Mouse (Mus musculus) 3134 (cell line): ENCODE measurements around the gene Mettl3.
"Not testable (repeated sequence)": the region's sequence is repeated elsewhere in the genome, so short reads cannot be mapped to it uniquely, and the experiment has no call there.

Experiments used
- DNase-seq: peaks from one replicate; pipeline ENCODE4 v3.0.0-alpha.2; 2011; ENCODE audit warnings: low spot score; ENCODE audit not compliant: insufficient read length; ENCODE audit errors: extremely low read depth

Gene Mettl3

GRCm38 (mm10) chr14:52304644-52305271 lies at the start of gene Mettl3:
TSS of gene Mettl3 (minus strand) at chr14:52305128.
- DNase-seq, result peak; percentile 93

DNA sequence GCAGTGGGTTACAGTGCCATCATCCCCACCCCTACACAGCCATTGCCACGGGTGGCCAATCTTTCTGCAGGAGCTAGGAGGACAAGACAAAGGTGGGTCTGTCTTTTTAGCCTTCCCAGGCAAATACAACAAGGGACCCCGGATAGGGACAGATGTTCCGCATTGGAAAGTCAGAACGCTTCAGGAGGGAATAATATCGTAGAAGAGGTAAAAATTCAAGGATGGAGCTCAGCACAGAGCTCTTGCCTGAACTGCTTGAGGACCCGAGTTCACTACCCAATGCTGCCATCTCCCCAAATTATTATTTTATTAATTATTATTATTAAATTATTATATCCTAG lies 34.6 kb upstream of the Mettl3 start:
- no peak for DNase-seq

DNA sequence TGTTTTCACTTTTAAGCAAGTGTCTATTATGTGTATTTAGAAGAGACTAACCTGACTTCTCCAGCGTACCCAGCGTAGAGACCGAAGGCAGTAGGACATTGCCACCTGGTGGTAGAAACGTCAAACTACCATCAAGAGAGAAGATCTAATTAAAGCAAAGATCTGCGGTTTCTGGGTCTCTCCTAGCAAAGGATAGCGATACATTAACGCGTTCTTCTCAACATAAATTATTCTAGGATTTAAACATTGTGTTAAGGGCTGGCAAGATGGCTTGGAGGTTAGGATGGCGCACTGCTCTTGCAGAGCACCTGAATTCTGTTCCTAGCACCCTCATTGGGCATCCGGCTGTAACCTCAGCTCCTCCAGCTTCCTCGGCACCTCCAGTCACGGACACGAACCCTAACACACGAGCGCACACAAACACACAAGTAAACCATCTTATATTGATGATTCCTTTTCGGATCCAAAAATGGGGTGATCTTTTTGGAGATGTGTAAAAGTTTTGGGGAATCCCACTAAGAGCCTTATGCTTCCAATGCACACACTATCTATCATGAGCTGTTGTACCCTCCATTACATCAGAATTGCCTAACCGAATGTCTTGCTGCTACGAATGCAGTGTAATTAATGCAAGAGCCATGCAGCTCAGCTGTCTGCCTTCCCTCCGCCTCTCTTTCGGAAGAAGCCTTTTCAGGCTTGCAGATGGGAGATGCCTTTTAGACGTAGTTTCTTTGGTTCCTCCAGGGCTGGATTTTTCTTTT lies 34.0 kb upstream of the Mettl3 start:
- peak; percentile 16 for DNase-seq

DNA sequence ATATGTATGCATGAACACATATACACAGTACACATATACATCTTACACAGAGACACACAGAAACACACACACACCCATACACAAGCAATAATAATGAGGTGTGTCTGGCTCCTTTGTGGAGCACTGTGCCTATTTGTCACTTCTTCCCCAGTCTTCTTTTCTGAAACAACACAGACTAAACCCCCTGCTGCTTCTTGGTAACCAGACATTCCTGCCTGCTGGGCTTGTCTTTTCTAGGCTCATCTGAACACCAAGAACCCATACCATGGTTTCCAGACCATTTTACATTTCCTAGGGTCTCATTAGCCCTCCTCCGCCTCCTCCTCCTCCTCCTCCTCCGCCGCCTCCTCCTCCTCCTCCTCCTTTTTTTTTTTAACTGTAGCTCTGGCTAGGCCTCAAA lies 27.2 kb upstream of the Mettl3 start:
- no peak for DNase-seq

- DNase-seq, result no peak
These were observed 26.3 kb upstream of the Mettl3 start for GRCm38 (mm10) chr14:52331069-52331750.

- no peak for DNase-seq
These were observed 23.2 kb upstream of the Mettl3 start, which contains the start of gene Sall2 for GRCm38 (mm10) chr14:52327910-52328812. TSS of gene Sall2 (minus strand) at chr14:52328762.

- no peak for DNase-seq
These were observed 22.5 kb upstream of the Mettl3 start for GRCm38 (mm10) chr14:52327375-52327901.

DNA sequence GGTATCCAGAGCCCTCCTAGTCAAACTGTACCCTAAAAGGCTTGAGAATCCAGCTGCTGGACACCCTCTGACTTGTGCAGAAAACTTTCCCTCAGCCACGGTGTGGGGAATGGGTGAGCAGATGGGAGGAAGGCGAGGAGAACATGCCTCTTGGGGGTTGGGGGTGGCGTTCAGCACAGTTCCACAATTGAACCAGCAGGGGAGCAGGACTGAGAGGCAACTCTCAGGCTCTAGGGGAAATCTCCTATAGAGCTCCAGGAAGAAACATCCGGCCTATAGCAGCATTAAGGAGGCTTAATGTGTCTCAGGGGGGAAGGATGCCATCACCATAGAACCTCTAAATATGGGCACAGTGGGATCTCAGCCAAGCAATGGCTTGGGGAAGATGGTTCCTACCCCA lies 21.0 kb upstream of the Mettl3 start:
- DNase-seq, result no peak

- no peak for DNase-seq
These were observed 14.4 kb upstream of the Mettl3 start for GRCm38 (mm10) chr14:52319361-52319760.

DNA sequence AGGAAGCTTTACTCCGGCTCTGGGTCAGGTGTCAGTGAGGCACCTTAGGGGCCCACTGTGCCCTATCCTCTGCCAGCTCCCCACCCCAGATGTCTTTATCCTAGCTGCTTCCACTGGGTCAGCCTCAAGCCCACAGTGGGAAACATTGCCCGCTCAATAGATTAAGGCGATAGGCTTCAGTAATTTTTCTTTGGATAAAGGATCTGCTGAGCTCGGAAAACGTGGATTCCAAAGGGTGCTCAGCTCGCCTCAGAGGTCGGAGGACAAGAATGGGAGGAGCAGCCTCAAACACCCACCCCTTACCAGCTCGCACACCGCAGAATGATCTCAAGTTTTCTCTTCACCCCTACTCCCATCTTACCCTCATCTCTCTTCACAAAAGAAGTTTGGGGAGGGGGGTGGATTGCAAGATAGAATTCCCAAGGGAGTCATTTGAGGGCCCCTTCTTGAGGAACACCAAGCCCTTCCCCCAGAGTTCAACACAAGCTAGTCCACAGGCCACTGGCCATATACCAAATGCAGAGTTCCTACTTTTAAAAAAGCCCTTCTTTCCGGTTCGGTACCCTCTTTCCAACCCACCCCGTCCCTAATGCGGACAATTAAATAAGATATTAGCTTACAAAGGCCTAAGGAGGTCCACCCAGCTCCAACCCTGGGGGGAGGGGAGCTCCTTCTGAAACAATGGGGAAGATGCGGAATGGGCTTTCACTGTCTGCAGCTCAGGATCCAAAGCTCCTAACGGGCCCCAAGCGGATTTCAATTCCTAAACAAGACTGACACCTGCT lies 11.7 kb upstream of the Mettl3 start:
- DNase-seq, result no peak

- no peak for DNase-seq
These were observed 11.0 kb upstream of the Mettl3 start for GRCm38 (mm10) chr14:52315792-52316440.

- DNase-seq, result no peak
These were observed 10.4 kb upstream of the Mettl3 start for GRCm38 (mm10) chr14:52315283-52315780.

DNA sequence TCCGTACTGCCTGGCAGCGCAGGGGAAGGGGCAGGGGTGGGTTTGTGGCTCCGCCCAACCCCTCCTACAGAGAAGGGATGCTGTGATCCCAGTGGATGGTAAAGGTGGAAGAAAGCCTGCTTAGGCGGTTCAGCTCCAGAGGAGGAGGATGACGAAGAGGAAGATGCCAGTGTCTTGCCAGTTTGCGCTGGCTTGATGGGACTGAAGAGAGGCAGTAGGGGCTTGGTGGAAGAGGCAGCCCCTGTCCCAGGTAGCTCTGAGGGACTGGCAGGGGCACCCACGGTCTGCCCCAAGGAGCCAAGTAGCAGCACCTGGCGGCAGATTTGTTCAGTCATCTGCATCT lies 9.9 kb upstream of the Mettl3 start:
- no peak for DNase-seq

GRCm38 (mm10) chr14:52313931-52314807 lies 9.2 kb upstream of the Mettl3 start:
- no peak for DNase-seq

- no peak for DNase-seq
These were observed 6.0 kb upstream of the Mettl3 start for GRCm38 (mm10) chr14:52310906-52311305.

GRCm38 (mm10) chr14:52310343-52310742 lies 5.4 kb upstream of the Mettl3 start:
- DNase-seq, result not testable (repeated sequence)

GRCm38 (mm10) chr14:52306100-52306499 lies 1.2 kb upstream of the Mettl3 start:
- no peak for DNase-seq

DNA sequence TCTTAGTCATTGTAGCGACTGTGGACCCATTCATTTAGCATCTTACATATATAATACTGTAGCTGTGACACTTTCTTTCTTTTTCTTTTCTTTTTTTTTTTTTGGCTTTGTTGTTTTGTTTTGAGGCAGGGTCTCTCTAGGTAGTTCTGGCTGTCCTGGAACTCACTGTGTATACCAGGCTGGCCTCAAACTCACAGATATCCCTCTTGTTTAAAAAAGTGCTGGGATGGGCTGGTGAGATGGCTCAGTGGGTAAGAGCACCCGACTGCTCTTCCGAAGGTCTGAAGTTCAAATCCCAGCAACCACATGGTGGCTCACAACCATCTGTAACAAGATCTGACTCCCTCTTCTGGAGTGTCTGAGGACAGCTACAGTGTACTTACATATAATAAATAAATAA lies 1.4 kb downstream of the Mettl3 start:
- not testable (repeated sequence) for DNase-seq
